Mouse (Mus musculus): Measurements from ENCODE around the gene Slc48a1.

DNA sequence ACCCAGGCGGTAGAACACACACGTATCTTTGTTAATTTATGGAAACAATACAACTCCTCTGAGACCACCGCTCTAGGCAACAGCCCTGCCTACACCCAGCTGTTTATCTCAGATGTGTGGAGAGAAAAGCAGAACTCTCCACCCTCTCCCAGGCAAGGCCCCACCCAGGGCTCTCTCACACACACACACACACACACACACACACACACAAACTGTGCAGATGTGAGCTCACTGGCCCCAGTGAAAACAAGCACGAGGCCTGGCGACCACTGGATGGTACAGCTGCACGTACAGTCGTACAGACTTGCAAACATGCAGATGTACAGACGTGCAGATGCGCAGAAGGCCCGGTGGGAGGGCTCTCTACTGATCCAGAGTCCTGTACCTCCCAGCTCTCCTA lies 33.4 kb upstream of the Slc48a1 start:
- TF ChIP-seq POLR2A (IDR thresholded peaks at IDR 0.05; ENCODE audit: control insufficient read depth in 1 of 2, insufficient read depth in 1 of 2, low read depth in 1 of 2, low read length in 2 of 2, poor library complexity in 1 of 2) = peak in 1 of 2 experiments; percentile 79; a peak in 2 of 4 replicates
- TF ChIP-seq CTCF (IDR thresholded peaks at IDR 0.05 in 2 of 3, conservative IDR thresholded peaks at IDR 0.05 in 1 of 3; ENCODE audit: control insufficient read depth in 1 of 3, insufficient read depth in 1 of 3, low read depth in 2 of 3, low read length in 3 of 3, poor library complexity in 1 of 3, severe bottlenecking in 1 of 3) = no peak

Measured in MEL (cell line).